Mouse (Mus musculus): ENCODE data around the gene Zbtb4. TPM values are rescaled to one million over a fixed set of nuclear protein-coding genes. Genes with fewer than 3 reads are reported as not detected.

The Zbtb4 gene
- polyA plus RNA-seq, 1 experiment from 2014 or later, result 5.2 TPM

GRCm38 (mm10) chr11:69807641-69808040, 41.9 kb downstream of the Zbtb4 start:
- H3K9ac ChIP-seq (ENCODE audit: low read depth, low read length), result no peak overlapping the region
- no peaks in the 10 kb centered on the region for H3K36me3 ChIP-seq (ENCODE audit: control insufficient read depth, insufficient read depth, low read length)
- H3K4me3 ChIP-seq (ENCODE audit: low read depth, low read length), result no peak overlapping the region
- no peaks in the 10 kb centered on the region for H3K9me3 ChIP-seq (replicated peaks; ENCODE audit: control insufficient read depth, low read length, poor library complexity, severe bottlenecking)
- H3K27ac ChIP-seq (ENCODE audit: low read length), result no peak overlapping the region
- 89% methylated on average over 2 of the region's 2 CpGs for WGBS
- no peak for ATAC-seq
- no peak overlapping the region for H3K4me2 ChIP-seq (ENCODE audit: low read length)
- peaks cover 16% of the 10 kb centered on the region for H3K27me3 ChIP-seq (ENCODE audit: control insufficient read depth, insufficient read depth, low read depth, low read length)
- peaks cover 24% of the 10 kb centered on the region for H3K4me1 ChIP-seq (ENCODE audit: control insufficient read depth, insufficient read depth, low read length)

GRCm38 (mm10) chr11:69810280-69810679, 44.6 kb downstream of the Zbtb4 start:
- H3K36me3 ChIP-seq (ENCODE audit: control insufficient read depth, insufficient read depth, low read length), result no peaks in the 10 kb centered on the region
- no peak overlapping the region for H3K4me3 ChIP-seq (ENCODE audit: low read depth, low read length)
- H3K9ac ChIP-seq (ENCODE audit: low read depth, low read length), result no peak overlapping the region
- no peak overlapping the region for H3K4me2 ChIP-seq (ENCODE audit: low read length)
- ATAC-seq, result no peak
- H3K4me1 ChIP-seq (ENCODE audit: control insufficient read depth, insufficient read depth, low read length), result no peaks in the 10 kb centered on the region
- no peak overlapping the region for H3K27ac ChIP-seq (ENCODE audit: low read length)
- H3K9me3 ChIP-seq (replicated peaks; ENCODE audit: control insufficient read depth, low read length, poor library complexity, severe bottlenecking), result no peaks in the 10 kb centered on the region
- peaks cover 9% of the 10 kb centered on the region for H3K27me3 ChIP-seq (ENCODE audit: control insufficient read depth, insufficient read depth, low read depth, low read length)

GRCm38 (mm10) chr11:69815155-69815554, 49.4 kb downstream of the Zbtb4 start, which contains the start of gene Gm39566:
Gene Gm39566 (minus strand): TSS chr11:69815298.
- Histone ChIP-seq H3K27me3 (ENCODE audit: control insufficient read depth, insufficient read depth, low read depth, low read length) (no peaks in the 10 kb centered on the region), H3K27ac (ENCODE audit: low read length) (no peak within 1 kb of the TSS), H3K36me3 (ENCODE audit: control insufficient read depth, insufficient read depth, low read length) (no peaks in the 10 kb centered on the region), H3K9ac (ENCODE audit: low read depth, low read length) (no peak within 1 kb of the TSS), H3K4me1 (ENCODE audit: control insufficient read depth, insufficient read depth, low read length) (no peaks in the 10 kb centered on the region), H3K9me3 (replicated peaks; ENCODE audit: control insufficient read depth, low read length, poor library complexity, severe bottlenecking) (no peaks in the 10 kb centered on the region; the same call in 1 of the 2 replicates), H3K4me3 (ENCODE audit: low read depth, low read length) (no peak within 1 kb of the TSS), H3K4me2 (ENCODE audit: low read length) (no peak within 1 kb of the TSS)
- ATAC-seq, result no peak
- WGBS, result 60% methylated on average over 10 of the region's 10 CpGs

- Histone ChIP-seq H3K9ac (ENCODE audit: low read depth, low read length) (no peak overlapping the region), H3K9me3 (replicated peaks; ENCODE audit: control insufficient read depth, low read length, poor library complexity, severe bottlenecking) (no peaks in the 10 kb centered on the region; the same call in 1 of the 2 replicates), H3K27ac (ENCODE audit: low read length) (no peak overlapping the region), H3K4me3 (ENCODE audit: low read depth, low read length) (no peak overlapping the region), H3K27me3 (ENCODE audit: control insufficient read depth, insufficient read depth, low read depth, low read length) (no peaks in the 10 kb centered on the region), H3K4me2 (ENCODE audit: low read length) (no peak overlapping the region), H3K36me3 (ENCODE audit: control insufficient read depth, insufficient read depth, low read length) (no peaks in the 10 kb centered on the region), H3K4me1 (ENCODE audit: control insufficient read depth, insufficient read depth, low read length) (no peaks in the 10 kb centered on the region)
- WGBS, result 93% methylated on average over 12 of the region's 12 CpGs
- no peak for ATAC-seq
Measured at GRCm38 (mm10) chr11:69816520-69816919, 50.8 kb downstream of the Zbtb4 start.

- no peak within 1 kb of the TSS for H3K4me3 ChIP-seq (ENCODE audit: low read depth, low read length)
- no peak within 1 kb of the TSS for H3K27ac ChIP-seq (ENCODE audit: low read length)
- H3K4me2 ChIP-seq (ENCODE audit: low read length), result no peak within 1 kb of the TSS
- no peak for ATAC-seq
- no peaks in the 10 kb centered on the region; the same call in 1 of the 2 replicates for H3K9me3 ChIP-seq (replicated peaks; ENCODE audit: control insufficient read depth, low read length, poor library complexity, severe bottlenecking)
- H3K27me3 ChIP-seq (ENCODE audit: control insufficient read depth, insufficient read depth, low read depth, low read length), result no peaks in the 10 kb centered on the region
- H3K9ac ChIP-seq (ENCODE audit: low read depth, low read length), result no peak within 1 kb of the TSS
- H3K4me1 ChIP-seq (ENCODE audit: control insufficient read depth, insufficient read depth, low read length), result no peaks in the 10 kb centered on the region
- no peaks in the 10 kb centered on the region for H3K36me3 ChIP-seq (ENCODE audit: control insufficient read depth, insufficient read depth, low read length)
- WGBS, result 70% methylated on average over 2 of the region's 2 CpGs
Measured at GRCm38 (mm10) chr11:69818365-69818764, 52.7 kb downstream of the Zbtb4 start, which contains the start of gene Spem2. Gene Spem2 (minus strand): TSS chr11:69818465.

GRCm38 (mm10) chr11:69818871-69819270, 53.2 kb downstream of the Zbtb4 start:
- H3K4me1 ChIP-seq (ENCODE audit: control insufficient read depth, insufficient read depth, low read length), result no peaks in the 10 kb centered on the region
- no peaks in the 10 kb centered on the region; the same call in 1 of the 2 replicates for H3K9me3 ChIP-seq (replicated peaks; ENCODE audit: control insufficient read depth, low read length, poor library complexity, severe bottlenecking)
- WGBS, result 96% methylated on average over 8 of the region's 8 CpGs
- no peak overlapping the region for H3K9ac ChIP-seq (ENCODE audit: low read depth, low read length)
- no peaks in the 10 kb centered on the region for H3K27me3 ChIP-seq (ENCODE audit: control insufficient read depth, insufficient read depth, low read depth, low read length)
- no peak overlapping the region for H3K4me2 ChIP-seq (ENCODE audit: low read length)
- peaks cover under 1% of the 10 kb centered on the region for H3K36me3 ChIP-seq (ENCODE audit: control insufficient read depth, insufficient read depth, low read length)
- no peak for ATAC-seq
- no peak overlapping the region for H3K4me3 ChIP-seq (ENCODE audit: low read depth, low read length)
- H3K27ac ChIP-seq (ENCODE audit: low read length), result no peak overlapping the region

- peaks cover 25% of the 10 kb centered on the region for H3K36me3 ChIP-seq (ENCODE audit: control insufficient read depth, insufficient read depth, low read length)
- no peaks in the 10 kb centered on the region; the same call in 1 of the 2 replicates for H3K9me3 ChIP-seq (replicated peaks; ENCODE audit: control insufficient read depth, low read length, poor library complexity, severe bottlenecking)
- H3K4me2 ChIP-seq (ENCODE audit: low read length), result no peak within 1 kb of the TSS
- no peaks in the 10 kb centered on the region for H3K27me3 ChIP-seq (ENCODE audit: control insufficient read depth, insufficient read depth, low read depth, low read length)
- no peaks in the 10 kb centered on the region for H3K4me1 ChIP-seq (ENCODE audit: control insufficient read depth, insufficient read depth, low read length)
- no peak within 1 kb of the TSS for H3K4me3 ChIP-seq (ENCODE audit: low read depth, low read length)
- 86% methylated on average over 3 of the region's 3 CpGs for WGBS
- no peak for ATAC-seq
- H3K27ac ChIP-seq (ENCODE audit: low read length), result no peak within 1 kb of the TSS
- no peak within 1 kb of the TSS for H3K9ac ChIP-seq (ENCODE audit: low read depth, low read length)
Measured at GRCm38 (mm10) chr11:69822080-69822479, 56.4 kb downstream of the Zbtb4 start, which contains the start of gene Spem1. Gene Spem1 (minus strand): TSS chr11:69822180.

- Histone ChIP-seq H3K4me2 (ENCODE audit: low read length) (no peak overlapping the region), H3K4me1 (ENCODE audit: control insufficient read depth, insufficient read depth, low read length) (no peaks in the 10 kb centered on the region), H3K4me3 (ENCODE audit: low read depth, low read length) (no peak overlapping the region), H3K36me3 (ENCODE audit: control insufficient read depth, insufficient read depth, low read length) (peaks cover 39% of the 10 kb centered on the region), H3K9me3 (replicated peaks; ENCODE audit: control insufficient read depth, low read length, poor library complexity, severe bottlenecking) (no peaks in the 10 kb centered on the region), H3K9ac (ENCODE audit: low read depth, low read length) (no peak overlapping the region), H3K27me3 (ENCODE audit: control insufficient read depth, insufficient read depth, low read depth, low read length) (no peaks in the 10 kb centered on the region), H3K27ac (ENCODE audit: low read length) (no peak overlapping the region)
- WGBS, result 69% methylated on average over 2 of the region's 2 CpGs
- no peak for ATAC-seq
Measured at GRCm38 (mm10) chr11:69823456-69823855, 57.7 kb downstream of the Zbtb4 start.

GRCm38 (mm10) chr11:69828832-69829231, 63.1 kb downstream of the Zbtb4 start:
- no peaks in the 10 kb centered on the region for H3K9me3 ChIP-seq (replicated peaks; ENCODE audit: control insufficient read depth, low read length, poor library complexity, severe bottlenecking)
- H3K36me3 ChIP-seq (ENCODE audit: control insufficient read depth, insufficient read depth, low read length), result peaks cover 50% of the 10 kb centered on the region
- H3K4me3 ChIP-seq (ENCODE audit: low read depth, low read length), result no peak overlapping the region
- no peak overlapping the region for H3K9ac ChIP-seq (ENCODE audit: low read depth, low read length)
- 54% methylated on average over 5 of the region's 5 CpGs for WGBS
- no peak overlapping the region for H3K4me2 ChIP-seq (ENCODE audit: low read length)
- ATAC-seq, result no peak
- no peaks in the 10 kb centered on the region for H3K27me3 ChIP-seq (ENCODE audit: control insufficient read depth, insufficient read depth, low read depth, low read length)
- H3K27ac ChIP-seq (ENCODE audit: low read length), result no peak overlapping the region
- peaks cover 3% of the 10 kb centered on the region for H3K4me1 ChIP-seq (ENCODE audit: control insufficient read depth, insufficient read depth, low read length)
